Mouse (Mus musculus) midbrain, embryonic 12.5 days (tissue): ENCODE data around the gene Ccdc51. TPM values are rescaled to one million over a fixed set of nuclear protein-coding genes. Genes with fewer than 3 reads are reported as not detected.

ENCODE experiments used
- ATAC-seq: fragments of 200-750 bp; cut with Nextera tagmentation; 2 replicates; pipeline ENCODE4 v1.8.0; 2017; ENCODE audit warnings: low read depth, moderate TSS enrichment, moderate library complexity; ENCODE audit not compliant: low FRiP score
- H3K27ac ChIP-seq: fragments of 300-500 bp; sonication (generic); replicated peaks from 2 replicates; pipeline ENCODE4 v1.5.1; 2016; ENCODE audit warnings: mild to moderate bottlenecking
- H3K27me3 ChIP-seq: fragments of 300-500 bp; sonication (generic); 2 replicates; pipeline ENCODE4 v1.6.1; 2016; ENCODE audit warnings: mild to moderate bottlenecking
- H3K36me3 ChIP-seq: fragments of 300-500 bp; sonication (generic); 2 replicates; pipeline ENCODE4 v1.6.1; 2016
- H3K4me1 ChIP-seq: fragments of 300-500 bp; sonication (generic); 2 replicates; pipeline ENCODE4 v1.6.1; 2016
- H3K4me2 ChIP-seq: fragments of 300-500 bp; sonication (generic); replicated peaks from 2 replicates; pipeline ENCODE4 v1.6.1; 2016; ENCODE audit warnings: mild to moderate bottlenecking, moderate library complexity
- H3K4me3 ChIP-seq: fragments of 300-500 bp; sonication (generic); 2 replicates; pipeline ENCODE4 v1.5.1; 2016; ENCODE audit warnings: mild to moderate bottlenecking
- H3K9ac ChIP-seq: fragments of 300-500 bp; sonication (generic); replicated peaks from 2 replicates; pipeline ENCODE4 v1.6.1; 2016; ENCODE audit warnings: mild to moderate bottlenecking, moderate library complexity
- H3K9me3 ChIP-seq: fragments of 300-500 bp; sonication (generic); 2 replicates; pipeline ENCODE4 v1.6.1; 2016; ENCODE audit warnings: mild to moderate bottlenecking
- WGBS: fragments of 180-500 bp; shearing (Covaris S2); methylation state at CpG from one replicate; pipeline ENCODE4 v1.1.7; 2016; 5-methylcytosine and 5-hydroxymethylcytosine counted together
- polyA plus RNA-seq: library from polyadenylated mRNA; unstranded; fragments of >200 nt; fragmentation: Nextera tagmentation; extraction: Ambion mirVana; gene quantifications from 2 replicates; pipeline ENCODE4 v1.2.1, GENCODE M21; 2016

Gene Ccdc51
- polyA plus RNA-seq, 1 experiment from 2014 or later, result 15.7 TPM

DNA sequence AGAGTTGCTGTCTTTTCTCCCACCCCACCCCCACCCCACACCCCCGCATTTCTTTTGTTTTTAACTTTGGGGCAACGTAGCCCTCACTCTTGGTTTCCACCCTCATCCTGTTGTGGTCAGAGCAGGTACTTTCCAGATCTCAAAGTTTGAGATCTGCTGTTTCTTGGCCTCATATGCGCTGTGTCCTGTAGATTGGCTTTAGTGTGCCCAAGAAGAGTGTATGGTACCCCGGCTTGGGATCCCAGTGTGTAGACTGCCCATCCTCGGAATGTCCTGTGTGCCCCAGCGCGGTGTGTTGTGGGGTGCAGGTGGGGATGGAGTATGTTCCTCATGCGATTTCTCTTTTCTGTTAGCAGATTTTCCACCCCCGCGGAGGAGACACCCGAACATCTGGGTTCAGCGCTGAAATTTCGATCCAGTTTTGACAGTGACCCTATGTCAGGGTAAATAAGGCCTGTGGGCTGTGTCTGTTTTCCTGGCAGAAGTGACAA lies 31.2 kb upstream of the Ccdc51 start:
- ATAC-seq, result no peak
- H3K4me2 ChIP-seq, result no peak overlapping the region
- H3K36me3 ChIP-seq, result no peaks in the 10 kb centered on the region
- no peak overlapping the region for H3K27ac ChIP-seq
- H3K9ac ChIP-seq, result no peak overlapping the region
- H3K4me1 ChIP-seq, result peaks cover 11% of the 10 kb centered on the region
- no peak overlapping the region for H3K4me3 ChIP-seq
- WGBS, result 94% methylated on average over 13 of the region's 13 CpGs
- H3K27me3 ChIP-seq, result no peaks in the 10 kb centered on the region
- no peaks in the 10 kb centered on the region for H3K9me3 ChIP-seq

DNA sequence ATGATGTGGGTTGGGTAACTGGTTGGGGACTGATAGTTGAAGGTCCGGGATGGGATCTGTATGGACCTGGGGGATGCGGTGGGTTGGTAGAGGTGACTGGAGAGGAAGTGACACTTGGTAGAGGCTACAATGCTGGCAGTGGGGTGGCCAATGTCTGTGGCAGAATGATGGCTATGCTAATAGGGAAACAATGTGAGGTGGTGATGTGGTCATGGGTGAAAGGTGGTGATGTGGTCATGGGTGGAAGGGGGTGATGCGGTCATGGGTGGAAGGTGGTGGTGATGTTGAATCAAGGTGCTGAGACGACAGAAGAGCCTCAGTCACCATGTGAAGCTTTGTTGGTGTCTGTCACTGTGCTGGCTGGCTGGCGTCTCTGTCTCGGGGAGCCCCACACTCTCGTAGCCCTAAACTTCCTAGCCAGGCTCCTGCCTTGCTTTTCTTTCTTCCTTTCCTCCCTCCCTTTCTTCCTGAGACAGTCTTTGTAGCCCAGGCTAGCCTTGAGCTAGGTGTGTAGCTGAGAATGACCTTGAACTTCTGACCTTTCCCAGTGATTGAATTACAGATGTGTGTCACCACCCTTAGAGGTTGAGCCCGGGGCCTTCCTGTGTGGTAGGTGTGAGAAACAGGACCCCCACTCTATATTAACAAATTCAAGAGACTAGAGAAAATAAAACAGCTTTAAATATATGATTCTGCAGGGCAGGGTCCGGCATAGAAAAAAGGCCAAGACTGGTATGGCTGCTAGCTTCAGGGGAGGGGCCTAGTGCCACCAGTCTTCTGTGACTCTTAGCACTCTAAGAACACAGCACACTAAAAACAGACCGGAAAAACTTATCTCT lies 30.4 kb upstream of the Ccdc51 start:
- no peak for ATAC-seq
- H3K4me2 ChIP-seq, result no peak overlapping the region
- H3K36me3 ChIP-seq, result peaks cover 6% of the 10 kb centered on the region
- H3K27ac ChIP-seq, result no peak overlapping the region
- peaks cover 11% of the 10 kb centered on the region for H3K4me1 ChIP-seq
- no peak overlapping the region for H3K9ac ChIP-seq
- 91% methylated on average over 10 of the region's 10 CpGs for WGBS
- H3K4me3 ChIP-seq, result no peak overlapping the region
- H3K9me3 ChIP-seq, result no peaks in the 10 kb centered on the region
- no peaks in the 10 kb centered on the region for H3K27me3 ChIP-seq

DNA sequence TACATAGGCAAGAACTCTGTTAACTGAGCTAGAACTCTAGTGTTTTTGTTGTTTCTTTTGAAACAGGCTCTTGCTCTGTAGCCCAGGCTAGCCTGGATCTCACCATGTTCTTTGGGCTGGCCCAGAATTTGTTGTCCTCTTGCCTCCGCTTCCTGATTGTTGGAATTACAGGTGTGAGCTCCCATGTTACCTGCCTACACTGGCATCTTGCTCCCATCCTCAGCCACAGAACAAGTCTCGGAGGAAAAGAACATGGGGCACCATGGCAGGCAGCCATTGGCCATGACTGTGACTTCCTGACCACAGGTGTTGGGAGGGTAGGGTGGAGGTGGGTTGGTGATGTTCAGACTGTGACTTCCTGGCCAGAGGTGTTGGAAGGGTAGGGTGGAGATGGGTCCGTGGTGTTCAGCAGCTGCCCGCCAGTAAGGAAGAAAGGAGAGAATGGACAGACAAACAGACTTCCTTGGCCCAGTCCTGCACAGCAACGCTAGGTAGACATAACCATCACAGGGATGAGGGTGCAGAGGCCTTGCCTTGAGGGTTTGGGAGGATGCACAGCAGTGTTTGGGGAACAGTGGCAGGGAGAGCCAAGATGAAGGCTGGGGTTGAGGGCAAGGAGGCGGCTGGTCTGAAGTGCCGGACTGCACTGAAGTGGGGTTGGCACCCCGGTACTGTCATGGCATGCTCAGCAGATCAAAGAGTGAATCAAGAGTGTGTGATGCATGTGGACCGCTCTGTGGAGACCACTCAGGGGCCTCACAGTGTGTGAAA lies 29.6 kb upstream of the Ccdc51 start:
- ATAC-seq, result no peak
- H3K4me2 ChIP-seq, result no peak overlapping the region

DNA sequence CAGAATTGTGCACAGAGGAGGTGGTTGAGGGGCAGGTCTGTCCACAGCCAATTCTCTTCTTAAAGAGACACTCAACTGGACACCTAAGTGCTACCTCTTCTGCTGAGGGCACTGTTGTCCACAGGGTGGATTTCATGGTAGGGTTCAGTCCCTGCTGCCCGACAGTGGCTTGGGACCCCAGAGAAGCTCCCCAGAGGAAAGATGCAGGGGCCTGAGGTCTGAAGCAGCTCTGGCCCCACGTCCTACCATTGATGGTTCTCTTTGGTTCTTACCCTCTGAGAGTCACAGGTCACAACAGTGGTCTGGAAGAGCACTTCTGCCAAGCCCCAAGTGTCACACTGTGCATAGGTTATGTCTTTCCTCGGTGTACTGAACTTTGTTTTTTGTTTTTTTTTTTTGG lies 28.9 kb upstream of the Ccdc51 start:
- Histone ChIP-seq H3K36me3 (peaks cover 21% of the 10 kb centered on the region), H3K4me1 (peaks cover 11% of the 10 kb centered on the region)
- WGBS, result 73% methylated on average over 3 of the region's 3 CpGs

More for the DNA sequence above, 29.6 kb upstream of the Ccdc51 start:
- no peaks in the 10 kb centered on the region for H3K27me3 ChIP-seq
- H3K27ac ChIP-seq, result no peak overlapping the region
- peaks cover 11% of the 10 kb centered on the region for H3K4me1 ChIP-seq
- no peak overlapping the region for H3K9ac ChIP-seq
- H3K9me3 ChIP-seq, result no peaks in the 10 kb centered on the region
- peaks cover 14% of the 10 kb centered on the region for H3K36me3 ChIP-seq
- no peak overlapping the region for H3K4me3 ChIP-seq
- 84% methylated on average over 9 of the region's 9 CpGs for WGBS

DNA sequence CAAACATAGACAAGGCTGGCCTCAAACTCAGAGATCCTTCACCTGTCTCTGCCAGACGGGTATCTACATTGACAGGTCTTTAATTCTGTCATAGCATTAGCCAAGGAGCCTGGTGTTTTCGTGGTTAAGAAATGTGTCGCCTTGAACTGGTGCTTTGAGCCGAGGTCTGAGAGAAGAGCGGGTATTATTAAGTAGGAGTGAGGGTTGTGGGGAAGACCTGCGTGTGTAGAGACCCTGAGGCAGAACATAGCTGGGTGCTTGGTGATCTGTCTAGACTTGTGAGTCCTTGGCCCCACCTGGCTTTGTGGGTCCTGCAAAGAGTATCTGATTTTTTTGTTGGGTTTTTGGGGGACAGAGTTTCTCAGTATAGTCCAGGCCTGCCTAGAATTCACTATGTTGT lies 28.4 kb upstream of the Ccdc51 start:
- no peaks in the 10 kb centered on the region for H3K9me3 ChIP-seq
- no peak overlapping the region for H3K9ac ChIP-seq
- H3K4me2 ChIP-seq, result no peak overlapping the region
- peaks cover 26% of the 10 kb centered on the region for H3K36me3 ChIP-seq
- H3K4me1 ChIP-seq, result peaks cover 11% of the 10 kb centered on the region
- 77% methylated on average over 6 of the region's 6 CpGs for WGBS
- H3K27ac ChIP-seq, result no peak overlapping the region
- H3K27me3 ChIP-seq, result no peaks in the 10 kb centered on the region
- ATAC-seq, result no peak
- no peak overlapping the region for H3K4me3 ChIP-seq

More for the DNA sequence above, 28.9 kb upstream of the Ccdc51 start:
- Histone ChIP-seq H3K4me3 (no peak overlapping the region), H3K9me3 (no peaks in the 10 kb centered on the region), H3K9ac (no peak overlapping the region), H3K27ac (no peak overlapping the region), H3K27me3 (no peaks in the 10 kb centered on the region), H3K4me2 (no peak overlapping the region)
- ATAC-seq, result no peak

DNA sequence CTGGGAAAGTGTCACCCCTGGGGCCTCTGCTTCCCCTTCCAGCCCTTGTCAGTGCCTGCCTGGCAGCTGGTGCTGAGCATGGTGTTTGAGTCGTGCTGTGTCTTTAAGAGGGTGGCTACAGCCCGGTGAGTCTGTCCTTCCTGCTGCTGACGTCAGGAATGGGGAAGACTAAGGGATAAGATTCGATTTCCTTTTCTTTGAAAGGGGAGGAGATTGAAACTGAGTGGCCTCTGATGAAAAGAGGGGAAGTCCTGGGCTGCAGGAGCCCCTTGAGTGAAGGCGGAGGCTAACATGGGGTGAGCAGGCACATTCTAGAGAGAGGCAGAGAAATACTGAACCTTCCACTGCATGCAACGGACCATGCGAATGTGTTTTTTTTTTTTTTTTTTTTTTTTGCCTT lies 27.6 kb upstream of the Ccdc51 start:
- peak overlapping the region; percentile 30 for H3K4me3 ChIP-seq
- 8% methylated on average over 7 of the region's 7 CpGs for WGBS
- H3K4me1 ChIP-seq, result peaks cover 20% of the 10 kb centered on the region
- H3K27ac ChIP-seq, result peak overlapping the region; percentile 39
- H3K9me3 ChIP-seq, result no peaks in the 10 kb centered on the region
- peaks cover 31% of the 10 kb centered on the region for H3K36me3 ChIP-seq
- H3K4me2 ChIP-seq, result peak overlapping the region; percentile 39
- ATAC-seq, result peak; percentile 36; the same call in 1 of the 2 replicates
- no peaks in the 10 kb centered on the region for H3K27me3 ChIP-seq
- H3K9ac ChIP-seq, result peak overlapping the region; percentile 43; the same call in 1 of the 2 replicates

DNA sequence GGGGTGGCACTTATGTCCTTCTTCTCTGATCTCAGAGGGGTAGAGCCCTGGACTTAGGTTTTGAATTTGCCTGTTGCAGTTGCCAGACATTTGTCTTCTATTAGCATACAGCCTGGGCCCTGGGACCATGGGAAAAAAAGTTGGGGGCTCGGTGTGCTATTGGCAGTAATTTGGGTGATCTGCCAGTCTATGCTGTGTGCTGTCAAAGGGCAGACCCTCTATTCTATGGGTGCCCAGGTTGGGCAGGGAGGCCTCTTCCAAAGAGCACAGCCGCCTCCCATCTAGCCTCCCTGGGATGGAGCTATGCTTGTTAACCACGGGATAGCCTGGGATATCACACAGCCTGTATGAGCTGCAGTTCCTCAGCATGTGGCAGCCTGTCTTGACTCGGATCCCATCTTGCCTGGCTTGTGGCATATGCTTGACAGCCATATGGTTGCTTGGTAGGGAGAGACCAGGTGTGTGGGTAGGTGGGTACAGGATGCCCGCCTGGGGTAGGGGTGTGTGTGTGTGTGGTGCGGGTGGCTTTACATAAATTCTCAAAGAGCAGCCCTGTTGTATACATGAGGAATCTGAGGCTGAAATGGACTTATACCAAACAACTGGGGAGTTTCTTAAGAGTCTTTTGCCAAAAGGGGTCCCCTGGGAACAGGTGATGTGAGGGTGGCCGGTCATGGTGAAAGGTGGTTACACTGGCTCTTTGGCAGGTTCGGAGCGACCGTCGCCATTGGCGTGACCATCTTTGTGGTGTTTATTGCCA lies 26.8 kb upstream of the Ccdc51 start:
- ATAC-seq, result no peak
- Histone ChIP-seq H3K27me3 (no peaks in the 10 kb centered on the region), H3K4me1 (peaks cover 22% of the 10 kb centered on the region), H3K27ac (no peak overlapping the region), H3K4me3 (peak overlapping the region; percentile 30), H3K9me3 (no peaks in the 10 kb centered on the region), H3K4me2 (peak overlapping the region; percentile 39), H3K9ac (peak overlapping the region; percentile 43; the same call in 1 of the 2 replicates), H3K36me3 (peaks cover 31% of the 10 kb centered on the region)
- WGBS, result 95% methylated on average over 12 of the region's 12 CpGs

DNA sequence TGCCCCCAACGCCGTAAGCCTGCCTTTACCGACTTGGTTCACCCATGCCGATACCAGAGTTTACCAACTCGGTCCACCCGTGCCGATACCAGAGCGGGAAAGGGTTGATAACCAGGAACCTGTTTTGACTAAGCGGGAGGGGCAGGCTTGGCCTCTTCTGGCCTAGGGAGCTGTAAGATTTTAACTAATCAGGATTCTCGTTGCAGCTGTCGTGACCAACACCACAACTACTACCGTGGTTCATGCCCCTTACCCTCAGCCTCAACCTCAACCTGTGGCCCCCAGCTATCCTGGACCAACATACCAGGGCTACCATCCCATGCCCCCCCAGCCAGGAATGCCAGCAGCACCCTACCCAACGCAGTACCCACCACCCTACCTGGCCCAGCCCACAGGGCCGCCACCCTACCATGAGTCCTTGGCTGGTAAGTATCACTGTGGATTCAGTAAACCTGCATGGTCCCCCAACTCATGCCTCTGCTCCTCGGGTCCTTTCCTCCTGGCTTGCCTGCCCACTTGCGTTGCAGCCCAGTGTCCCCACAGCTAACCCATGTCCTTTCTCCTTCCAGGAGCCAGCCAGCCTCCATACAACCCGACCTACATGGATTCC lies 26.1 kb upstream of the Ccdc51 start:
- Histone ChIP-seq H3K36me3 (peaks cover 36% of the 10 kb centered on the region), H3K4me2 (no peak overlapping the region), H3K4me1 (peaks cover 22% of the 10 kb centered on the region), H3K9me3 (no peaks in the 10 kb centered on the region), H3K9ac (no peak overlapping the region), H3K27ac (no peak overlapping the region), H3K27me3 (no peaks in the 10 kb centered on the region), H3K4me3 (no peak overlapping the region)
- WGBS, result 91% methylated on average over 17 of the region's 17 CpGs
- no peak for ATAC-seq

DNA sequence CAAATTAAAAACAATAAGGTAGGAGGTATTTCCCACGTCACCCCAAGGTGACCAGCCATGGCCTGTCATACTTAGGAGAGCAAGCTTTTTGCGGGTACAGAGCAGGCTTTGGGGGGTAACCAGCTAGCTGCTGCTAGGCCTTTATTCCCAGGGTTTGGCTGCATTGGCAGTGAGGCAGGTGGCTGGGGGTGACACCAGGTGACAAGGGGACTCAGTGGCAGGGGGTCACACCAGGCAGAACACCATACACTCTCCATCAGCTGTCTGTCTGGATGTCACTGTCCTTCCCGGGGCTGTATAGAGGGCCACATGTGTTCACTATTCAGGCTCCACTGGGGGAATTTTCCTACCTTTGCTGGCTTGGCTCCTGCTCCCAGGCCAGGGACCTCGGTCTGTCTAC lies 25.4 kb upstream of the Ccdc51 start:
- Histone ChIP-seq H3K9me3 (no peaks in the 10 kb centered on the region), H3K4me3 (no peak overlapping the region), H3K4me1 (peaks cover 22% of the 10 kb centered on the region), H3K27me3 (no peaks in the 10 kb centered on the region), H3K36me3 (peaks cover 41% of the 10 kb centered on the region), H3K4me2 (no peak overlapping the region), H3K9ac (no peak overlapping the region), H3K27ac (no peak overlapping the region)
- 86% methylated on average over 4 of the region's 4 CpGs for WGBS
- ATAC-seq, result no peak

DNA sequence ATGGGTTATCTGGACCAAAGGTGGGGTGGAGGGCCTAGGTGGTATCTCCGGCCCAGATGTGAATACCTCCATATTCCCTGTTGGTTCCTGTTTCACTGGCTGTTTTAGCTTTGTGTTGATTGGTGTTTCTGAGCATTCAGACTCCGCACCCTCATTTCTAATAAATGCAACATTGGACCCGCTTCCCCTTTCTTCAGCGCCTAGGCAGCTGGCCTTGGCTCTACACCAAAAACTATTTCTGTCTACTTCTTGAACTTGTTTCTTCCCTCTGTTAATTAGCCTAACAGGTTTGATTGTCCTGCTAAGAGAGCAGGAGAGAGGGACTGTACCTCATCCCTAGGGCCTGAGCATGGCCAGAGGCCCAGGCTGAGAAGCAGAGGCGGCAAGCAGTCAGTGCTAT lies 24.8 kb upstream of the Ccdc51 start:
- H3K9ac ChIP-seq, result no peak overlapping the region
- H3K4me1 ChIP-seq, result peaks cover 22% of the 10 kb centered on the region
- no peaks in the 10 kb centered on the region for H3K9me3 ChIP-seq
- no peak overlapping the region for H3K4me2 ChIP-seq
- H3K36me3 ChIP-seq, result peaks cover 46% of the 10 kb centered on the region
- no peak overlapping the region for H3K27ac ChIP-seq
- H3K4me3 ChIP-seq, result no peak overlapping the region
- no peaks in the 10 kb centered on the region for H3K27me3 ChIP-seq
- 98% methylated on average over 5 of the region's 5 CpGs for WGBS
- no peak for ATAC-seq

DNA sequence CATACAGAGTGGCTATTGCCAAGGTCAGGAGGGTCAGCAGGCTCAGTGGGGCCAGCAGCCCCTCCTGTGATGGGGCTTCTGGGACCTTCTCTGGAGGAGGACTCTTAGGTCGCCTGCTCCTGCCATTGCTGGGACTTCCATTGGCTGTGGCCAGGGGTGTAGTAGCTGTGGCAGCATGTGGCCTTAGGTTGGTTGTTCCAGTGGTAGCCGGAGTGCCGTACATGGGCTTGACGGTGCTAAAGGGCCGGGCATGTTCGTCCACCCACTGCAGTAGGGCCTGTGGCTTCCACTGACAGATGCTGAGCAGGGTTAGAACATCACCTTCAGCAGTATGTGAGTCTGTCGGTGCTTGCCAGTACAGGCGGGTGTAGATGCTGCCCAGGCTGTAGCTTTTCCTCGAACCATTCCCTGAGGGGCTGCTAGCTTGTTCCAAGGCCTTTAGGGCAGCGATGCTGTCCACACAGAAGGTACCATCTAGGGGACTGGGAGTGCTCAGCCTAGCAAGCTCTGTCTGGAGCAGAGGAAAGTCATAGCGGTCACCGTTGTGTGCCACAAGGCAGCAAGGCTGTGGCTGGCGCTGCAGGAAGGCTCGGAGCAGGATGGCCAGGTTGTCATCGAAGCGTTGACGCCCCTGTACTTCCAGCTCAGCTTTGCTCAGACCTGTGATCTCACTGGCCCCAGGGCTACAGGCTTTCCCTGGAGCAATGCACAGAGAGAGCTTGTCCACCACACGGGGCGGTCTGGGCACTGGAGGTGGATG lies 24.1 kb upstream of the Ccdc51 start:
- H3K27ac ChIP-seq, result no peak overlapping the region
- no peak for ATAC-seq
- no peak overlapping the region for H3K4me3 ChIP-seq
- no peak overlapping the region for H3K9ac ChIP-seq
- WGBS, result 93% methylated on average over 19 of the region's 19 CpGs
- H3K36me3 ChIP-seq, result peaks cover 52% of the 10 kb centered on the region
- no peaks in the 10 kb centered on the region for H3K9me3 ChIP-seq
- H3K27me3 ChIP-seq, result no peaks in the 10 kb centered on the region
- peaks cover 22% of the 10 kb centered on the region for H3K4me1 ChIP-seq
- no peak overlapping the region for H3K4me2 ChIP-seq
